Mouse (Mus musculus) hindbrain, embryonic 16.5 days (tissue): Measurements from ENCODE around the gene Lemd1. TPM values are rescaled to one million over a fixed set of nuclear protein-coding genes. Genes with fewer than 3 reads are reported as not detected.

ENCODE experiments used
- ATAC-seq: fragments of 200-750 bp; cut with Nextera tagmentation; 2 replicates; pipeline ENCODE4 v1.8.0; 2017; ENCODE audit warnings: moderate TSS enrichment, moderate library complexity
- H3K27ac ChIP-seq: fragments of 300-500 bp; sonication (generic); 2 replicates; pipeline ENCODE4 v1.5.1; 2014; ENCODE audit warnings: low read depth, mild to moderate bottlenecking, control low read depth, low read length, moderate library complexity
- H3K27me3 ChIP-seq: fragments of 300-500 bp; sonication (generic); replicated peaks from 2 replicates; pipeline ENCODE4 v1.6.1; 2014; ENCODE audit warnings: low read length; ENCODE audit not compliant: control insufficient read depth, insufficient read depth
- H3K36me3 ChIP-seq: fragments of 300-500 bp; sonication (generic); 2 replicates; pipeline ENCODE4 v1.6.1; 2014; ENCODE audit warnings: mild to moderate bottlenecking, low read length, moderate library complexity, mixed read lengths; ENCODE audit not compliant: control insufficient read depth, insufficient read depth
- H3K4me1 ChIP-seq: fragments of 300-500 bp; sonication (generic); 2 replicates; pipeline ENCODE4 v1.6.1; 2014; ENCODE audit warnings: low read depth, low read length; ENCODE audit not compliant: control insufficient read depth, insufficient read depth
- H3K4me2 ChIP-seq: fragments of 300-500 bp; sonication (generic); 2 replicates; pipeline ENCODE4 v1.6.1; 2014; ENCODE audit warnings: mild to moderate bottlenecking, low read length, control low read depth, moderate library complexity
- H3K4me3 ChIP-seq: fragments of 300-500 bp; sonication (generic); 2 replicates; pipeline ENCODE4 v1.5.1; 2014; ENCODE audit warnings: mild to moderate bottlenecking, low read length, control low read depth, moderate library complexity
- H3K9ac ChIP-seq: fragments of 300-500 bp; sonication (generic); 2 replicates; pipeline ENCODE4 v1.6.1; 2014; ENCODE audit warnings: low read depth, mild to moderate bottlenecking, control low read depth, low read length, moderate library complexity
- H3K9me3 ChIP-seq: fragments of 300-500 bp; sonication (generic); 2 replicates; pipeline ENCODE4 v1.6.1; 2014; ENCODE audit warnings: mild to moderate bottlenecking, low read length, moderate library complexity; ENCODE audit not compliant: control insufficient read depth
- WGBS: fragments of 180-500 bp; shearing (Covaris S2); extraction: QIAGEN DNeasy Blood & Tissue Kit; methylation state at CpG from one replicate; pipeline ENCODE4 v1.1.7; 2014; 5-methylcytosine and 5-hydroxymethylcytosine counted together
- polyA plus RNA-seq: library from polyadenylated mRNA; unstranded; fragments of >200 nt; fragmentation: Nextera tagmentation; extraction: Ambion mirVana; gene quantifications from 2 replicates; pipeline ENCODE4 v1.2.1, GENCODE M21; 2015

Lemd1 gene
- polyA plus RNA-seq, 1 experiment from 2014 or later = 14.0 TPM

- no peak overlapping the region for H3K4me3 ChIP-seq
- H3K27me3 ChIP-seq = no peaks in the 10 kb centered on the region
- 89% methylated on average over 4 of the region's 4 CpGs for WGBS
- H3K4me2 ChIP-seq = no peak overlapping the region
- no peak overlapping the region for H3K9ac ChIP-seq
- H3K36me3 ChIP-seq = no peaks in the 10 kb centered on the region
- no peaks in the 10 kb centered on the region for H3K9me3 ChIP-seq
- H3K4me1 ChIP-seq = no peaks in the 10 kb centered on the region
- H3K27ac ChIP-seq = no peak overlapping the region
- ATAC-seq = no peak
Measured at GRCm38 (mm10) chr1:132246641-132247040, 55.4 kb downstream of the Lemd1 start.

- Histone ChIP-seq H3K27me3 (no peaks in the 10 kb centered on the region), H3K9ac (no peak overlapping the region), H3K4me3 (no peak overlapping the region), H3K4me1 (no peaks in the 10 kb centered on the region), H3K9me3 (no peaks in the 10 kb centered on the region), H3K27ac (no peak overlapping the region), H3K36me3 (no peaks in the 10 kb centered on the region), H3K4me2 (no peak overlapping the region)
- no peak for ATAC-seq
- 77% methylated on average over 6 of the region's 6 CpGs for WGBS
Measured at GRCm38 (mm10) chr1:132254467-132254866, 63.2 kb downstream of the Lemd1 start.

GRCm38 (mm10) chr1:132260331-132260730, 69.1 kb downstream of the Lemd1 start:
- H3K4me1 ChIP-seq = no peaks in the 10 kb centered on the region
- 92% methylated on average over 1 of the region's 1 CpGs for WGBS
- no peak overlapping the region for H3K4me3 ChIP-seq
- no peaks in the 10 kb centered on the region for H3K27me3 ChIP-seq
- H3K9me3 ChIP-seq = no peaks in the 10 kb centered on the region
- no peak overlapping the region for H3K27ac ChIP-seq
- H3K36me3 ChIP-seq = no peaks in the 10 kb centered on the region
- no peak overlapping the region for H3K9ac ChIP-seq
- H3K4me2 ChIP-seq = no peak overlapping the region
- ATAC-seq = no peak

DNA sequence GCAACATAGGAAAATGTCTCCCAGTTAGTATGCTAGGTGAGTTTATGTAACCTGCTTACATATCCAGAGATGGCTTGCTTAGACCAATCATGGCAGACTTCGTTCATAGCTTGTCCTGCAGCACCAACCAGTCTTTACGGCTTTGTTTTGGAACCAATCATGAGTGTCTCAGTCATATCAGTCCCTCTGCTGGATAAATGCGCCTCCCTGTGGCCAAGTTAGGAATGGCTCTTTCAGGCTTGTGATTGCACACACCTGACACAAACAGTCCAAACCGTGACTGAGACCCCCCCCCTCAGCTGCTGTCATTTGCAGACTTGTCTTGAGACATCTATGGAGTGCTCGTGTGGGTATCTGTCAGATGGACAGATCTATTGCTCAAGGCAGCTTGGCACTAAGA, 69.8 kb downstream of the Lemd1 start:
- ATAC-seq = no peak
- Histone ChIP-seq H3K4me2 (no peak overlapping the region), H3K36me3 (no peaks in the 10 kb centered on the region), H3K9ac (no peak overlapping the region), H3K4me1 (no peaks in the 10 kb centered on the region), H3K4me3 (no peak overlapping the region), H3K27me3 (no peaks in the 10 kb centered on the region), H3K27ac (no peak overlapping the region), H3K9me3 (no peaks in the 10 kb centered on the region)
- WGBS = 70% methylated on average over 5 of the region's 5 CpGs

DNA sequence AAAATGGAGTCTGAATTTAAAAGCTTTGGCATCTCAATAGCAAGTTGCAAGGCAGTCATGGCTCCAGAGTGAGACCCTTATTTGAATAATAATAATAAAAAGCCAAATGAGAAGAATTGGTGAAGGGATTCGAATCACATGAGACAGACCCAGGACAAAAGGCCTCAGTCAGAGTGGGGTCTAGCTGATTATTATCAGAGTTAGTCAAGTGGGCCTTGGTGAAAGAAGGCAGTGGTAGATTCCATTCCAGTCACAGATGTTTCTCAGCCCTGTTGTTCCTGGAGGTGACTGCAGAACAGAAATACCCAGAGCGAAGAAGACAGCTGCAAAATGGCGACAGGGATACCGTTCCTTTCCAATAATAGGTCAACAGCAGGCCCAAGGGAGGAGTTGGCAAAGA, 72.4 kb downstream of the Lemd1 start:
- no peak overlapping the region for H3K4me3 ChIP-seq
- no peaks in the 10 kb centered on the region for H3K36me3 ChIP-seq
- H3K27ac ChIP-seq = no peak overlapping the region
- WGBS = 67% methylated on average over 4 of the region's 4 CpGs
- H3K9ac ChIP-seq = no peak overlapping the region
- no peaks in the 10 kb centered on the region for H3K9me3 ChIP-seq
- no peaks in the 10 kb centered on the region for H3K27me3 ChIP-seq
- no peaks in the 10 kb centered on the region; the same call in 1 of the 2 replicates for H3K4me1 ChIP-seq
- no peak overlapping the region for H3K4me2 ChIP-seq
- no peak for ATAC-seq

GRCm38 (mm10) chr1:132264577-132264976, 73.3 kb downstream of the Lemd1 start:
- H3K9me3 ChIP-seq = no peaks in the 10 kb centered on the region
- H3K4me3 ChIP-seq = no peak overlapping the region
- ATAC-seq = no peak
- H3K9ac ChIP-seq = no peak overlapping the region
- no peak overlapping the region for H3K4me2 ChIP-seq
- H3K4me1 ChIP-seq = no peaks in the 10 kb centered on the region; the same call in none of the 2 replicates
- H3K27me3 ChIP-seq = no peaks in the 10 kb centered on the region
- no peak overlapping the region for H3K27ac ChIP-seq
- no peaks in the 10 kb centered on the region for H3K36me3 ChIP-seq
- WGBS = 79% methylated on average over 7 of the region's 7 CpGs

DNA sequence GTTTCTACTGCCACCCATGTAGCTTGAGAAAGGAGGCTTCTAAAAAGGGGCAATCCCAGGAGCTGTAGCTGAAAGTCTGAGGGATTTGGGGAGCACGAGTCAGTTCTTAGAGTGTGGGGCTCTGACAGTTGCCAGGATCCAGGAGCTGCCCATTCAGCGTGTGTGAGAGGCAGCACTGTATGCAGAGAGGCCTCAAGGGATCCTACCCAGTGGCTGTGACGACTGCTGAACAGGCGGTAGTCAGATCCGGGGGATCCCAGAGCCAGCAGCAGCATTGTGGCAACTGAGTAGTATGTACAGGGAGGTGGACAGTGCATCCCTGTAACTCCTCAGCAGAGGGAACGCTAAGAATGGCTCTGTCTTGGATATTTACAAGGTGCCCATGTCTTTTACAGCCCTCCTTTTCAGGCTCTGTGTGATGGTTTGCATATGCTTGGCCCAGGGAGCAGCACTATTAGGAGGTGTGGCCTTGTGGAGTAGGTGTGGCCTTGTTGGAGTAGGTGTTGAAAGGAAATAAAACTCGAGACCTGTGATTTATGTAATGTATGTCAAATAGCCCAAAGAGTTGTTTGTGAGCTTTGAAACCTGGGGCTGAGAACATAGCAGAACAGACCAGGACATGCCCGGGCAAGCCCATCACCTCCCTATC, 74.1 kb downstream of the Lemd1 start:
- ATAC-seq = no peak
- no peaks in the 10 kb centered on the region for H3K27me3 ChIP-seq
- WGBS = 51% methylated on average over 8 of the region's 8 CpGs

DNA sequence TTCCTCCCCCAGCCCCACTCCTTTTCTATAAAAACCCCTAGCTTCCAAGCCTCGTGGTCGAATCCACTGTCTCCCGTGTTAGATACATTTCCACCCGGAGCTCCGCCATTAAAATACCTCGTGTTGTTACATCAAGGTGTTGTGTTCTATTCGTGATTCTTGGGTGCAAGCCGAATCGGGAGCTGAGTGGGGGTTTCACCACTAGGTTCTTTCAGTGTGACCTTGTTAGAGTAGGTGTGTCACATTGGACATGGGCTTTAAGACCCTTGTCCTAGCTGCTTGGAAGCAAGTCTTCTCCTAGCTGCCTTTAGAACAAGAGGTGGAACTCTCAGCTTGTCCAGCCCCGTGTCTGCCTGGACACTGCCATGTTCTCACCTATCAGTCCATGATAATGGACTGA, 74.7 kb downstream of the Lemd1 start:
- Histone ChIP-seq H3K36me3 (no peaks in the 10 kb centered on the region), H3K4me1 (no peaks in the 10 kb centered on the region; the same call in none of the 2 replicates), H3K4me2 (no peak overlapping the region), H3K27ac (no peak overlapping the region), H3K4me3 (no peak overlapping the region), H3K27me3 (no peaks in the 10 kb centered on the region), H3K9me3 (no peaks in the 10 kb centered on the region), H3K9ac (no peak overlapping the region)
- no peak for ATAC-seq
- 92% methylated on average over 10 of the region's 10 CpGs for WGBS

More for the DNA sequence above, 74.1 kb downstream of the Lemd1 start:
- no peaks in the 10 kb centered on the region for H3K9me3 ChIP-seq
- no peaks in the 10 kb centered on the region for H3K36me3 ChIP-seq
- H3K9ac ChIP-seq = no peak overlapping the region
- no peaks in the 10 kb centered on the region; the same call in none of the 2 replicates for H3K4me1 ChIP-seq
- no peak overlapping the region for H3K4me2 ChIP-seq
- H3K4me3 ChIP-seq = no peak overlapping the region
- no peak overlapping the region for H3K27ac ChIP-seq

DNA sequence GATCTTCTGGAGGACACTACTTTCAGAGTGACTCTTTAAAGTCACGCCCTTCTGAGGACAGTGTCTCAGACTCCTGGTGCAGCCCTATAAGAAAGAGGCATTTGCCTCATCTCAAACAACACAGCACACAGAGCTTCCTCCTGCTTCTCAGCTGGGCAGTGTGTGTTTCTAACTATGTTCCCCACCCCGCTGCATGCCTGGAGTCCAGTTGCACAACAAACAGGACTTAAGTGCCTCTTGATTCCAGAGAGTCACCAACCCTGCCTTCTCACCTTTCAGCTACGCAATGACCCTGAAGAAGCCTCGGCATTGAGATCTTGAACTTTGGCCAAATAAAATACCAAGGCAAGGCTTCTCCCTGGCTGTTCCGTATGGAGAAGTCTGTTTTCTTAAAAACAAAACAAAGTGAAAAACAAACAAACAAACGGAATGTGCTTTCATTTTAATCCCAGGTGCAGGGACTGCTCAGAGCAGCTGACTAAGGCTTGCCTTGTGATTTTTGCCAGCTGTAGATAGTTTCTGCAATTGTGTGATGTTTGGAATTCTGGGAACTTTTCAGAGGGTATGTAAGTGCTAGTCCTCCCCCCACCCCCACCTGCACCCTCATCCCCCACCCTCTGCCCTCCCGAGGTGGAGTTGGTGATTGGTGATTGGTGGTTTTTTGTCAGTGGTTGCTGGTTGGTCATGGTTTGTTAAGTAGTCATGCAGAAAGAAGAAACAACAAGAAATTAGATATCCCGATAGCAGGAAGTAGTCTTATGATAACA, 75.7 kb downstream of the Lemd1 start:
- Histone ChIP-seq H3K9ac (no peak overlapping the region), H3K36me3 (no peaks in the 10 kb centered on the region), H3K4me1 (no peaks in the 10 kb centered on the region; the same call in none of the 2 replicates), H3K9me3 (no peaks in the 10 kb centered on the region), H3K27ac (no peak overlapping the region), H3K4me3 (no peak overlapping the region), H3K27me3 (no peaks in the 10 kb centered on the region), H3K4me2 (no peak overlapping the region)
- no peak for ATAC-seq
- 61% methylated on average over 8 of the region's 8 CpGs for WGBS
